Mouse (Mus musculus) liver, adult 2 months (tissue): ENCODE data around the gene Ankrd39. TPM values are rescaled to one million over a fixed set of nuclear protein-coding genes. Genes with fewer than 3 reads are reported as not detected.

Source experiments
- DNase-seq: peaks from one replicate; pipeline ENCODE4 v3.0.0-alpha.2; 2011; ENCODE audit warnings: low read depth, low spot score; ENCODE audit errors: extremely low read depth
- H3K27ac ChIP-seq: fragments of 200-500 bp; replicated peaks from 2 replicates; pipeline ENCODE4 v1.5.1; 2012; ENCODE audit warnings: low read depth, mild to moderate bottlenecking, control low read depth, inconsistent platforms, low read length; ENCODE audit not compliant: insufficient read depth
- H3K27me3 ChIP-seq: fragments of 200-500 bp; 2 replicates; pipeline ENCODE4 v1.6.1; 2012; ENCODE audit warnings: mild to moderate bottlenecking, moderate library complexity, low read length, inconsistent platforms; ENCODE audit not compliant: control insufficient read depth, insufficient read depth
- H3K36me3 ChIP-seq: fragments of 200-500 bp; 2 replicates; pipeline ENCODE4 v1.6.1; 2012; ENCODE audit warnings: low read length, inconsistent platforms; ENCODE audit not compliant: control insufficient read depth, insufficient read depth
- H3K4me1 ChIP-seq: fragments of 200-500 bp; 2 replicates; pipeline ENCODE4 v1.6.1; 2011; ENCODE audit warnings: low read length; ENCODE audit not compliant: control insufficient read depth, insufficient read depth
- H3K4me3 ChIP-seq: fragments of 200-500 bp; 2 replicates; pipeline ENCODE4 v1.5.1; 2011; ENCODE audit warnings: low read depth, mild to moderate bottlenecking, control low read depth, low read length, moderate library complexity; ENCODE audit not compliant: insufficient read depth
- H3K79me2 ChIP-seq: fragments of 200-500 bp; 2 replicates; pipeline ENCODE4 v1.6.1; 2012; ENCODE audit warnings: inconsistent platforms, mild to moderate bottlenecking, low read length, moderate library complexity; ENCODE audit not compliant: control insufficient read depth, insufficient read depth
- H3K9ac ChIP-seq: fragments of 200-500 bp; 2 replicates; pipeline ENCODE4 v1.6.1; 2012; ENCODE audit warnings: low read depth, mild to moderate bottlenecking, control low read depth, inconsistent platforms, low read length
- CTCF ChIP-seq: fragments of 200-500 bp; IDR thresholded peaks from 2 replicates; pipeline ENCODE4 v1.5.1; 2011; ENCODE audit warnings: low read depth, low read length, control low read depth
- POLR2A ChIP-seq: fragments of 200-500 bp; IDR thresholded peaks from 2 replicates; pipeline ENCODE4 v1.6.1; 2011; ENCODE audit warnings: low read length, control low read depth; ENCODE audit not compliant: insufficient read depth; ENCODE audit errors: extremely low read depth
- WGBS: fragments of 180-500 bp; shearing (Covaris S2); methylation state at CpG from one replicate; pipeline ENCODE4 v1.1.7; 2018; 5-methylcytosine and 5-hydroxymethylcytosine counted together
- polyA plus RNA-seq: library from polyadenylated mRNA; depleted of rRNA; stranded (reverse); fragments of >200 nt; gene quantifications from 2 replicates; pipeline ENCODE4 v1.2.3, GENCODE M21; 2012; rRNA removed
- total RNA-seq: library from RNA; depleted of rRNA; stranded (reverse); fragments of >200 nt; gene quantifications from 2 replicates; pipeline ENCODE4 v1.2.3, GENCODE M21; 2014; rRNA removed

Gene Ankrd39
- total and polyA plus RNA-seq, 2 experiments, result 2.6 to 9.4 TPM

- no peaks in the 10 kb centered on the region for H3K79me2 ChIP-seq
- no peaks in the 10 kb centered on the region for H3K4me1 ChIP-seq
- H3K9ac ChIP-seq, result no peak overlapping the region
- TF ChIP-seq CTCF, result no peak
- TF ChIP-seq POLR2A, result no peak
- H3K36me3 ChIP-seq, result no peaks in the 10 kb centered on the region
- no peak overlapping the region for H3K4me3 ChIP-seq
- WGBS, result 79% methylated on average over 2 of the region's 2 CpGs
- DNase-seq, result no peak
- H3K27me3 ChIP-seq, result no peaks in the 10 kb centered on the region
- no peak overlapping the region for H3K27ac ChIP-seq
These were observed 49.9 kb downstream of the Ankrd39 start for GRCm38 (mm10) chr1:36497312-36497711.

- Histone ChIP-seq H3K79me2 (no peaks in the 10 kb centered on the region), H3K4me3 (no peak overlapping the region), H3K9ac (no peak overlapping the region), H3K36me3 (no peaks in the 10 kb centered on the region), H3K4me1 (no peaks in the 10 kb centered on the region), H3K27ac (no peak overlapping the region), H3K27me3 (no peaks in the 10 kb centered on the region)
- peak; percentile 52 for DNase-seq
- peak; percentile 30; the same call in 1 of the 2 replicates for TF ChIP-seq CTCF
- TF ChIP-seq POLR2A, result no peak
- WGBS, result 29% methylated on average over 2 of the region's 2 CpGs
These were observed 50.5 kb downstream of the Ankrd39 start for GRCm38 (mm10) chr1:36496719-36497118.

DNA sequence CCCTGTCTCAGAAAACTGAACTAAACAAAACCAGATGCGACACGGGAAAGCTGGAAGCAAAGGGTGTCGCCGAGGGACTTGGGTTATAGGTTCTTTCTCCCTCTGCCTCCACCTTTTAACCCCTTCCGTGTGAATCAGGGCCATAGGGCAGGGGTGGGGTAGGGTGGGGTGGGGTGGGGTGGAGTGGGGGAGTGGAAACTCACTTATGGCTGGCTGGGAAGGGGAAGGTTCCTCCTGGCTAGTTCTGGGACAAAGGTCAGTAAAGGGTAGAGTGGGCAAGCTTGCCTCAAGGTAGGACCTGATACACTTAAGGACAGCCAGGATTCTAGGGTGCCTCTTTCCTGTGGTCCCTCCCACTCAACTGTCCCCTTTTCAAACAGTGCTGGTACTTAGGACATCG is 53.9 kb downstream of the Ankrd39 start:
- H3K79me2 ChIP-seq, result no peaks in the 10 kb centered on the region
- no peaks in the 10 kb centered on the region for H3K36me3 ChIP-seq
- no peaks in the 10 kb centered on the region for H3K27me3 ChIP-seq
- DNase-seq, result no peak
- no peaks in the 10 kb centered on the region for H3K4me1 ChIP-seq
- TF ChIP-seq CTCF (no peak), POLR2A (no peak)
- H3K27ac ChIP-seq, result no peak overlapping the region
- 87% methylated on average over 6 of the region's 6 CpGs for WGBS
- H3K4me3 ChIP-seq, result no peak overlapping the region
- no peak overlapping the region for H3K9ac ChIP-seq

DNA sequence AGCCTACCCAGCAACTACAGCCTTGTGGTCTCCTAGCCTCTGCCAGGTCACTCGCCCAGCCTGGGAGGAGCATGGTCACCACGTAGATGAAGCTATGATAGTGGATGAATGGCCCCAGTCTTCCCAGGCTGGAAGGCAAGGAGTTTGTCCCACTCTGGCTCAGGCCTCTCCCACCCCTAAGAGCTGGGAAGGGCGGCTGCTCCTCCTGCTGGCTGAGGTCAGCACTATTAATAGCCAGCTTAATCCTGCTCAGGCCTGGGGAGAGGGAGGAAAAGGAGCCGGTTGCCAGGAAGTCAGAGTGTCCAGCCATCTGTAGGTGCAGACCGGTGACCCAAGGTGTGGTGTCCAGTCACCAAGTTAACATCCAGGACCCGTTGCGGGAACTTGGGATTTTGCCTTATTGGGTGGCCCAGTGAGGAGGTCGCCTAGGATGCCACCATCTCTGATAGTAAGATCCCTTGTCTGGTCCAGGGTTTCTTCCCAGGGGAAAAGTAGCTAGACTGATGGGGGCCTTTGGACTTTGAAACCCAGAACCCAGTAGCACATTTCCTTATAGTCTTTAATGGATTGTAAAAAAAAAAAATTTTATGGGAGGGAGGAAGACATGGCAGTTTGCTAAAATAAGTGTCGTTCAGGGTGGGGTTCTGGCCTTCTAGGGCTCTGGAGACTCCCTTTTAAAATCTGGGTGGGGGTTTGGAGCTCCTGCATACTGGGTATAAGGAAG is 54.7 kb downstream of the Ankrd39 start:
- Histone ChIP-seq H3K27ac (no peak overlapping the region), H3K27me3 (no peaks in the 10 kb centered on the region), H3K9ac (no peak overlapping the region), H3K79me2 (no peaks in the 10 kb centered on the region), H3K4me1 (no peaks in the 10 kb centered on the region), H3K4me3 (no peak overlapping the region), H3K36me3 (no peaks in the 10 kb centered on the region)
- no peak for DNase-seq
- TF ChIP-seq POLR2A, result no peak
- peak; percentile 49 for TF ChIP-seq CTCF
- WGBS, result 79% methylated on average over 9 of the region's 9 CpGs

DNA sequence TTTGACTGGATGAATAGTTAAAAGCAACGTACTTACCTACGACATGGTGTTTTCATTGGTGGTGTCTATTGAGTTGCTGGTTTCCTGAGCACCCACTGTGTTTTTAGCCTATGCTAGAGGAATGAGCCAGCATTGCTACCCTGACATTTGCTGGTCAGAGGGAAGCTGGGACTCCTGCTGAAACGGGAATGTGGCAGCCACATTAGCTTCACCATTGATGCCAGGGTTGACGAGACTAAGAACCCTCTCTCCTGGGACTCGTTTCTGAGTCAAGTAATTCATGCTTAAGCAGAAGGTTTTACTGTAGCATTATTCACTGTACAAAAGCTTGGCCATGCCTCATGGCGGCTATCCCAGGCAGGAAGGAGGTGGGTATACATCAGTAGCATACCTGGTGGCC is 57.6 kb downstream of the Ankrd39 start:
- no peak overlapping the region for H3K27ac ChIP-seq
- H3K27me3 ChIP-seq, result no peaks in the 10 kb centered on the region
- no peak overlapping the region for H3K9ac ChIP-seq
- H3K36me3 ChIP-seq, result no peaks in the 10 kb centered on the region
- no peak for TF ChIP-seq CTCF
- TF ChIP-seq POLR2A, result no peak
- 92% methylated on average over 6 of the region's 6 CpGs for WGBS
- no peak overlapping the region for H3K4me3 ChIP-seq
- 0 out of 2 replicates have a peak, but pooled peaks cover 4% of the 10 kb centered on the region for H3K79me2 ChIP-seq
- DNase-seq, result no peak
- no peaks in the 10 kb centered on the region for H3K4me1 ChIP-seq

Other genes with a start within 250 kb of the Ankrd39 start
- gene Arid5a, start 239.7 kb downstream of the Ankrd39 start, total RNA-seq, result 0.67 and 1.7 TPM in 2 replicates
- 1.7 and 3.8 TPM in 2 replicates for gene Arid5a, start 239.7 kb downstream of the Ankrd39 start, polyA plus RNA-seq
- gene Kansl3, start 178.3 kb downstream of the Ankrd39 start, total RNA-seq, result 14.9 and 21.7 TPM in 2 replicates
- 20.8 and 25.4 TPM in 2 replicates for gene Kansl3, start 178.3 kb downstream of the Ankrd39 start, polyA plus RNA-seq
- gene Fer1l5, start 175.2 kb downstream of the Ankrd39 start, total RNA-seq, result not detected in 2 replicates
- not detected in 2 replicates for gene Fer1l5, start 175.2 kb downstream of the Ankrd39 start, polyA plus RNA-seq
- 5.1 and 7.9 TPM in 2 replicates for gene Lman2l, start 102.2 kb downstream of the Ankrd39 start, total RNA-seq
- gene Lman2l, start 102.2 kb downstream of the Ankrd39 start, polyA plus RNA-seq, result 7.7 and 9.3 TPM in 2 replicates
- 2.3 and 3.9 TPM in 2 replicates for gene Cnnm4, start 75.8 kb downstream of the Ankrd39 start, total RNA-seq
- 2.4 and 2.7 TPM in 2 replicates for gene Cnnm4, start 75.8 kb downstream of the Ankrd39 start, polyA plus RNA-seq
- gene Cnnm3, start 35.6 kb downstream of the Ankrd39 start, total RNA-seq, result 4.4 and 6.8 TPM in 2 replicates
- 11.3 and 14.1 TPM in 2 replicates for gene Cnnm3, start 35.6 kb downstream of the Ankrd39 start, polyA plus RNA-seq
- gene Ankrd23, start 10.6 kb downstream of the Ankrd39 start, total RNA-seq, result 1.8 and 2.0 TPM in 2 replicates
- 3.5 and 5.1 TPM in 2 replicates for gene Ankrd23, start 10.6 kb downstream of the Ankrd39 start, polyA plus RNA-seq
- not detected in 2 replicates for gene Gm42417, start 8.0 kb downstream of the Ankrd39 start, total RNA-seq
- not detected in 2 replicates for gene Gm42417, start 8.0 kb downstream of the Ankrd39 start, polyA plus RNA-seq
- 1.5 and 2.2 TPM in 2 replicates for gene Sema4c, start 10.9 kb upstream of the Ankrd39 start, total RNA-seq
- gene Sema4c, start 10.9 kb upstream of the Ankrd39 start, polyA plus RNA-seq, result 1.4 and 2.4 TPM in 2 replicates
- 0.18 TPM in 1 of 2 replicates, not detected in the other for gene Fam178b, start 135.7 kb upstream of the Ankrd39 start, total RNA-seq
- gene Fam178b, start 135.7 kb upstream of the Ankrd39 start, polyA plus RNA-seq, result 0.11 TPM in 1 of 2 replicates, not detected in the other
- 445 and 458 TPM in 2 replicates for gene Cox5b, start 144.0 kb upstream of the Ankrd39 start, total RNA-seq
- 756 and 791 TPM in 2 replicates for gene Cox5b, start 144.0 kb upstream of the Ankrd39 start, polyA plus RNA-seq
- gene 4933424G06Rik, start 162.7 kb upstream of the Ankrd39 start, total RNA-seq, result not detected in 2 replicates
- gene 4933424G06Rik, start 162.7 kb upstream of the Ankrd39 start, polyA plus RNA-seq, result not detected in 2 replicates
- gene Actr1b, start 167.0 kb upstream of the Ankrd39 start, total RNA-seq, result 34.9 and 38.5 TPM in 2 replicates
- 62.6 and 71.3 TPM in 2 replicates for gene Actr1b, start 167.0 kb upstream of the Ankrd39 start, polyA plus RNA-seq
- 14.8 and 15.2 TPM in 2 replicates for gene Zap70, start 214.4 kb upstream of the Ankrd39 start, total RNA-seq
- gene Zap70, start 214.4 kb upstream of the Ankrd39 start, polyA plus RNA-seq, result 18.1 and 24.4 TPM in 2 replicates